Mouse (Mus musculus) liver, embryonic 14.5 days (tissue): ENCODE measurements around the gene Ankrd63. TPM values are rescaled to one million over a fixed set of nuclear protein-coding genes. Genes with fewer than 3 reads are reported as not detected.

Experiments
- ATAC-seq: fragments of 200-750 bp; cut with Nextera tagmentation; 2 replicates; pipeline ENCODE4 v1.8.0; 2017; ENCODE audit warnings: moderate number of reproducible peaks, mild to moderate bottlenecking, moderate library complexity; ENCODE audit not compliant: insufficient read depth
- DNase-seq, 3 experiments: peaks; one replicate each; pipeline ENCODE4 v3.0.0-alpha.2; 2012 to 2013; ENCODE audit warnings: low read depth in 3 of 3, low spot score in 3 of 3
- H3K27ac ChIP-seq: fragments of 300-500 bp; sonication (generic); 2 replicates; pipeline ENCODE4 v1.5.1; 2014; ENCODE audit warnings: moderate library complexity, mild to moderate bottlenecking, control low read depth, inconsistent platforms
- H3K27me3 ChIP-seq: fragments of 300-500 bp; sonication (generic); 2 replicates; pipeline ENCODE4 v1.6.1; 2014; ENCODE audit warnings: mild to moderate bottlenecking, low read length, moderate library complexity; ENCODE audit not compliant: control insufficient read depth, insufficient read depth
- H3K36me3 ChIP-seq: fragments of 300-500 bp; sonication (generic); replicated peaks from 2 replicates; pipeline ENCODE4 v1.6.1; 2014; ENCODE audit warnings: low read depth; ENCODE audit not compliant: control insufficient read depth, insufficient read depth
- H3K4me1 ChIP-seq, 2 experiments: fragments of 200-500 bp in 1 of 2; fragments of 300-500 bp in 1 of 2; sonication (generic) in 1 of 2; replicated peaks; 2 replicates each; pipeline ENCODE4 v1.6.1; 2012 to 2014; ENCODE audit warnings: antibody characterized with exemption in 1 of 2, inconsistent platforms in 1 of 2, low read length in 1 of 2; ENCODE audit not compliant: control insufficient read depth in 2 of 2, insufficient read depth in 2 of 2
- H3K4me2 ChIP-seq: fragments of 300-500 bp; sonication (generic); 2 replicates; pipeline ENCODE4 v1.6.1; 2014; ENCODE audit warnings: low read depth, mild to moderate bottlenecking, control low read depth, moderate library complexity
- H3K4me3 ChIP-seq, 2 experiments: fragments of 200-500 bp in 1 of 2; fragments of 300-500 bp in 1 of 2; sonication (generic) in 1 of 2; 2 replicates each; pipeline ENCODE4 v1.5.1; 2012 to 2014; ENCODE audit warnings: low read depth in 2 of 2, low read length in 2 of 2, mild to moderate bottlenecking in 2 of 2, control low read depth in 1 of 2, inconsistent platforms in 1 of 2, moderate library complexity in 1 of 2; ENCODE audit not compliant: insufficient read depth in 1 of 2
- H3K9ac ChIP-seq: fragments of 300-500 bp; sonication (generic); replicated peaks from 2 replicates; pipeline ENCODE4 v1.6.1; 2014; ENCODE audit warnings: mild to moderate bottlenecking, control low read depth, moderate library complexity
- H3K9me3 ChIP-seq: fragments of 300-500 bp; sonication (generic); 2 replicates; pipeline ENCODE4 v1.6.1; 2016; ENCODE audit warnings: low read length, mixed read lengths; ENCODE audit not compliant: control insufficient read depth
- CTCF ChIP-seq: IDR thresholded peaks from 2 replicates; pipeline ENCODE4 v1.5.1; 2016; ENCODE audit warnings: antibody characterized with exemption, low read depth, control low read depth
- EP300 ChIP-seq: IDR thresholded peaks from 2 replicates; pipeline ENCODE4 v1.6.1; 2016; ENCODE audit warnings: antibody characterized with exemption, low read depth
- WGBS: fragments of 180-500 bp; shearing (Covaris S2); extraction: QIAGEN DNeasy Blood & Tissue Kit; methylation state at CpG from one replicate; pipeline ENCODE4 v1.1.7; 2014; ENCODE audit not compliant: insufficient replicate concordance; 5-methylcytosine and 5-hydroxymethylcytosine counted together
- polyA plus RNA-seq, 2 experiments: library from polyadenylated mRNA; depleted of rRNA in 1 of 2; stranded (reverse) in 1 of 2; unstranded in 1 of 2; fragments of >200 nt; fragmentation: Nextera tagmentation in 1 of 2; extraction: Ambion mirVana in 1 of 2; gene quantifications; 2 replicates each; pipeline versions ENCODE4 v1.2.1 to v1.2.3; 2012 to 2014

Gene Ankrd63
- polyA plus RNA-seq, 2 experiments: 0.03 to 0.07 TPM

DNA sequence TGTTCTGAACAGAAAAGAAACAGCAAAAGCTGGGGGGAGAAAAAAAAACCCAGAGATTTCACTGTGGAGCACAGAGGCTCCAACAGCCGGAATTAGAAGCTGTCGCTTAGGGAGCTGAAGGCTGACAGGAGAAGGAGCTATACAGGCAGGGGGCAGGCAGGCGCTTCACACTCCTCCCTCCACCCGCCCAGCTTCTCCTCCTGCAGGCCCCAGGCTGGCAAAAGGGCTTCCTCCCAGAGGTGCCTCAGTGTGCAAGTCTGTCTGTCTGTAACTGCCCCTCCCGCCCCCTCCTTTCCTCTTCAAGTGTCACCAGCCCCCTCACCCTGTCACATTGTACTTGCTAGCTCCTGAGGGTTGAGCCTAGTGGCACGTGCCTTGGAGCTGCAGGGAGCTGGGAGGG, 2.7 kb upstream of the Ankrd63 start:
- no peak for ATAC-seq
- H3K27ac ChIP-seq: no peak overlapping the region
- no peaks in the 10 kb centered on the region for H3K36me3 ChIP-seq
- no peaks in the 10 kb centered on the region for H3K4me1 ChIP-seq
- no peaks in the 10 kb centered on the region for H3K9me3 ChIP-seq
- H3K4me2 ChIP-seq: no peak overlapping the region
- TF ChIP-seq CTCF: no peak
- no peak for TF ChIP-seq EP300
- DNase-seq: peak in 1 of 3 experiments; percentile 30
- no peak overlapping the region for H3K9ac ChIP-seq
- 2% methylated on average over 6 of the region's 6 CpGs for WGBS
- H3K4me3 ChIP-seq: no peak overlapping the region
- H3K27me3 ChIP-seq: peaks cover 80% of the 10 kb centered on the region

- Histone ChIP-seq H3K4me1 (no peaks in the 10 kb centered on the region), H3K9me3 (no peaks in the 10 kb centered on the region), H3K4me2 (peak overlapping the region; percentile 57), H3K4me3 (peak overlapping the region in 1 of 2 experiments; percentile 44; a peak in 2 of 4 replicates), H3K27me3 (peaks cover 82% of the 10 kb centered on the region), H3K36me3 (no peaks in the 10 kb centered on the region), H3K9ac (no peak overlapping the region), H3K27ac (no peak overlapping the region)
- ATAC-seq (no peak), DNase-seq (no peak)
- under 1% methylated on average over 92 of the region's 93 CpGs for WGBS
- peak; percentile 33; the same call in 1 of the 2 replicates for TF ChIP-seq CTCF
- no peak for TF ChIP-seq EP300
These were observed 641 bp downstream of the Ankrd63 start for GRCm38 (mm10) chr2:118702883-118703761.

GRCm38 (mm10) chr2:118701971-118702882, 1.5 kb downstream of the Ankrd63 start:
- Histone ChIP-seq H3K27ac (no peak overlapping the region), H3K9ac (no peak overlapping the region), H3K4me2 (peak overlapping the region; percentile 57), H3K4me3 (peak overlapping the region in 1 of 2 experiments; percentile 44; a peak in 2 of 4 replicates), H3K36me3 (no peaks in the 10 kb centered on the region), H3K27me3 (peaks cover 75% of the 10 kb centered on the region), H3K4me1 (no peaks in the 10 kb centered on the region), H3K9me3 (no peaks in the 10 kb centered on the region)
- TF ChIP-seq EP300 (no peak), CTCF (no peak)
- DNase-seq (no peak), ATAC-seq (no peak)
- WGBS: 9% methylated on average over 51 of the region's 51 CpGs

GRCm38 (mm10) chr2:118701161-118701560, 2.6 kb downstream of the Ankrd63 start:
- peaks cover 64% of the 10 kb centered on the region for H3K27me3 ChIP-seq
- TF ChIP-seq CTCF (no peak), EP300 (no peak)
- H3K4me1 ChIP-seq: no peaks in the 10 kb centered on the region
- no peak for DNase-seq
- H3K4me3 ChIP-seq: no peak overlapping the region
- no peaks in the 10 kb centered on the region for H3K9me3 ChIP-seq
- no peak overlapping the region for H3K4me2 ChIP-seq
- WGBS: 25% methylated on average over 5 of the region's 5 CpGs
- no peak overlapping the region for H3K27ac ChIP-seq
- no peaks in the 10 kb centered on the region for H3K36me3 ChIP-seq
- no peak overlapping the region for H3K9ac ChIP-seq
- no peak for ATAC-seq
